Mouse (Mus musculus) CH12.LX (cell line): ENCODE data around the gene Rasgrp2. TPM values are rescaled to one million over a fixed set of nuclear protein-coding genes. Genes with fewer than 3 reads are reported as not detected.

Source experiments
- DNase-seq: peaks from one replicate; pipeline ENCODE4 v3.0.0-alpha.2; 2013; ENCODE audit errors: extremely low read depth
- H3K27ac ChIP-seq: 2 replicates; pipeline ENCODE4 v1.5.1; 2012; ENCODE audit warnings: low read depth, mild to moderate bottlenecking, control low read depth, moderate library complexity; ENCODE audit not compliant: insufficient read depth
- H3K27me3 ChIP-seq: replicated peaks from 2 replicates; pipeline ENCODE3; 2012; ENCODE audit warnings: inconsistent platforms
- H3K36me3 ChIP-seq, 2 experiments: replicated peaks in 1 of 2; 2 replicates each; pipeline versions ENCODE3 to v1.6.1; 2012; ENCODE audit warnings: inconsistent platforms in 1 of 2, low read length in 1 of 2, mild to moderate bottlenecking in 1 of 2, mixed read lengths in 1 of 2, moderate library complexity in 1 of 2; ENCODE audit not compliant: control insufficient read depth in 1 of 2, insufficient read depth in 1 of 2
- H3K4me1 ChIP-seq, 2 experiments: 2 replicates each; pipeline ENCODE4 v1.6.1; 2012; ENCODE audit warnings: inconsistent platforms in 1 of 2, moderate library complexity in 1 of 2; ENCODE audit not compliant: insufficient read depth in 2 of 2, control insufficient read depth in 1 of 2
- H3K4me2 ChIP-seq: 2 replicates; pipeline ENCODE4 v1.6.1; 2012; ENCODE audit warnings: low read depth, mild to moderate bottlenecking, control low read depth; ENCODE audit not compliant: poor library complexity, insufficient read depth, severe bottlenecking
- H3K4me3 ChIP-seq, 3 experiments: fragments of 150-350 bp in 1 of 3; sonication (generic) in 1 of 3; replicated peaks in 1 of 3; 2 replicates each; pipeline versions ENCODE3 to v1.5.1; 2011 to 2012; ENCODE audit warnings: low read depth in 2 of 3, low read length in 2 of 3, mild to moderate bottlenecking in 2 of 3, moderate library complexity in 2 of 3, control low read depth in 1 of 3, improper control_type of control experiment in 1 of 3, inconsistent platforms in 1 of 3, mixed read lengths in 1 of 3; ENCODE audit not compliant: poor library complexity in 1 of 3
- H3K79me2 ChIP-seq: replicated peaks from 2 replicates; pipeline ENCODE4 v1.6.1; 2012; ENCODE audit warnings: mild to moderate bottlenecking, moderate library complexity; ENCODE audit not compliant: control insufficient read depth, poor library complexity, insufficient read depth, severe bottlenecking; ENCODE audit errors: extremely low read depth
- H3K9ac ChIP-seq: 2 replicates; pipeline ENCODE4 v1.6.1; 2012; ENCODE audit warnings: low read depth, mild to moderate bottlenecking, control low read depth, moderate library complexity; ENCODE audit not compliant: insufficient read depth
- H3K9me3 ChIP-seq: replicated peaks from 2 replicates; pipeline ENCODE3; 2012; ENCODE audit warnings: low read length, inconsistent platforms, mixed read lengths
- BHLHE40 ChIP-seq: IDR thresholded peaks from 2 replicates; pipeline ENCODE4 v1.6.1; 2011; ENCODE audit warnings: mild to moderate bottlenecking, low read depth, low read length, improper control_type of control experiment
- CTCF ChIP-seq, 2 experiments: IDR thresholded peaks in 1 of 2; conservative IDR thresholded peaks in 1 of 2; 2 replicates each; pipeline ENCODE4 v1.5.1; 2011 to 2012; ENCODE audit warnings: low read depth in 2 of 2, low read length in 2 of 2, improper control_type of control experiment in 1 of 2, inconsistent platforms in 1 of 2, mild to moderate bottlenecking in 1 of 2, moderate library complexity in 1 of 2
- EP300 ChIP-seq: IDR thresholded peaks from 2 replicates; pipeline ENCODE4 v1.6.1; 2011; ENCODE audit warnings: low read length, improper control_type of control experiment
- GABPA ChIP-seq: IDR thresholded peaks from 2 replicates; pipeline ENCODE4 v1.6.1; 2012; ENCODE audit warnings: low read depth, low read length, improper control_type of control experiment, inconsistent platforms; ENCODE audit not compliant: insufficient replicate concordance
- IRF4 ChIP-seq: IDR thresholded peaks from 2 replicates; pipeline ENCODE4 v1.6.1; 2014; ENCODE audit warnings: low read depth, mild to moderate bottlenecking, inconsistent platforms, low read length, improper control_type of control experiment
- JUN ChIP-seq: IDR thresholded peaks from 2 replicates; pipeline ENCODE4 v1.6.1; 2011; ENCODE audit warnings: low read depth, mild to moderate bottlenecking, low read length, improper control_type of control experiment, moderate library complexity; ENCODE audit not compliant: insufficient read depth
- JUND ChIP-seq: conservative IDR thresholded peaks from 2 replicates; pipeline ENCODE4 v1.6.1; 2011; ENCODE audit warnings: low read depth, low read length, improper control_type of control experiment
- KAT2A ChIP-seq: IDR thresholded peaks from 2 replicates; pipeline ENCODE4 v1.6.1; 2012; ENCODE audit warnings: low read length, improper control_type of control experiment, inconsistent platforms; ENCODE audit not compliant: insufficient replicate concordance
- MAX ChIP-seq: IDR thresholded peaks from 2 replicates; pipeline ENCODE4 v1.6.1; 2011; ENCODE audit warnings: low read length, improper control_type of control experiment
- MEF2A ChIP-seq: IDR thresholded peaks from 2 replicates; pipeline ENCODE4 v1.6.1; 2014; ENCODE audit warnings: low read depth, mild to moderate bottlenecking, inconsistent platforms, low read length, improper control_type of control experiment, borderline replicate concordance
- NELFE ChIP-seq: IDR thresholded peaks from 2 replicates; pipeline ENCODE4 v1.6.1; 2011; ENCODE audit warnings: low read depth, low read length, improper control_type of control experiment
- PAX5 ChIP-seq: IDR thresholded peaks from 2 replicates; pipeline ENCODE4 v1.6.1; 2012; ENCODE audit warnings: low read length, inconsistent platforms, mixed read lengths
- POLR2A ChIP-seq: IDR thresholded peaks from 2 replicates; pipeline ENCODE4 v1.6.1; 2011; ENCODE audit warnings: low read depth, mild to moderate bottlenecking, improper control_type of control experiment, low read length
- RAD21 ChIP-seq: IDR thresholded peaks from 2 replicates; pipeline ENCODE4 v1.6.1; 2011; ENCODE audit warnings: low read depth, mild to moderate bottlenecking, low read length, improper control_type of control experiment, moderate library complexity
- SIN3A ChIP-seq: IDR thresholded peaks from 2 replicates; pipeline ENCODE4 v1.6.1; 2012; ENCODE audit warnings: low read length, improper control_type of control experiment, inconsistent platforms
- TBP ChIP-seq: conservative IDR thresholded peaks from 2 replicates; pipeline ENCODE4 v1.6.1; 2011; ENCODE audit warnings: low read depth, low read length, improper control_type of control experiment
- TCF12 ChIP-seq: IDR thresholded peaks from 2 replicates; pipeline ENCODE4 v1.6.1; 2014; ENCODE audit warnings: low read depth, mild to moderate bottlenecking, inconsistent platforms, low read length, improper control_type of control experiment
- ZKSCAN1 ChIP-seq: IDR thresholded peaks from 2 replicates; pipeline ENCODE4 v1.6.1; 2012; ENCODE audit warnings: low read depth, inconsistent platforms, low read length, improper control_type of control experiment, borderline replicate concordance
- ZNF384 ChIP-seq: IDR thresholded peaks from 2 replicates; pipeline ENCODE4 v1.6.1; 2012; ENCODE audit warnings: low read depth, low read length, improper control_type of control experiment, inconsistent platforms
- dilution Hi-C: fragments of 300-500 bp; cut with MboI; formaldehyde crosslinking; loops from 2 replicates; pipeline ENCODE4 v1.14.3; 2020; ENCODE audit warnings: low sequenced_read_pairs; ENCODE audit not compliant: extremely low pct_unique_long_range_greater_than_20kb, extremely low pct_ligation_motif_present
- in situ Hi-C: fragments of 300-500 bp; cut with MboI; formaldehyde crosslinking; loops from 3 replicates; pipeline ENCODE4 v1.14.3; 2019; ENCODE audit warnings: low sequenced_read_pairs, low pct_ligation_motif_present, low pct_unique_long_range_greater_than_20kb, mixed read lengths
- polyA plus RNA-seq: library from polyadenylated mRNA; unstranded; fragments of >175 nt; gene quantifications from 2 replicates; pipeline ENCODE4 v1.2.1, GENCODE M21; 2012; ENCODE audit warnings: low read depth; ENCODE audit not compliant: insufficient read length
- total RNA-seq, 2 experiments: library from RNA; depleted of rRNA; stranded (reverse); fragments of 300-350 nt in 1 of 2; fragments of >200 nt in 1 of 2; gene quantifications; 2 replicates each; pipeline ENCODE4 v1.2.3; 2012 to 2014

Rasgrp2 gene
- total and polyA plus RNA-seq, 3 experiments = 9.3 to 26.0 (median 16.9) TPM

DNA sequence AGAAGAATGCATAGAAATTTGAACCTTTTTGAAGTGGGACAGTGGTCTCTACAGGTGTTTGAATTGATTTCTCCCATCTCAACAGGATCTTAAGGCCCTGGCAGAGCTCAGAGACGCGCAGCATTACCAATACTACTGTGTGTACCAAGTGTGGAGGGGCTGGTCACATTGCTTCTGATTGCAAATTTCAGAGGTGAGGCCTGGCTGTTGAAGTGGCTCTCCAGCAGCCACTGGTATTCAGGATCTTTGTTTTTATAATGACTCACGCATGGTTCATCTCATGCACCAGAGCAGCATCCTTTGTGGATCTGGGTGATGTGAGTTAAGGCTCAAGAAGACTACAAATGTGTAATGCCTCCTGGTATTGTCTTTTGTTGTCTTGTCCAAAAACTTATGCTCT is 26.7 kb upstream of the Rasgrp2 start:
- peaks cover 4 to 71% of the 10 kb centered on the region in 2 experiments; a peak in 3 of 4 replicates for H3K4me1 ChIP-seq
- in situ Hi-C loops = no loop called here

DNA sequence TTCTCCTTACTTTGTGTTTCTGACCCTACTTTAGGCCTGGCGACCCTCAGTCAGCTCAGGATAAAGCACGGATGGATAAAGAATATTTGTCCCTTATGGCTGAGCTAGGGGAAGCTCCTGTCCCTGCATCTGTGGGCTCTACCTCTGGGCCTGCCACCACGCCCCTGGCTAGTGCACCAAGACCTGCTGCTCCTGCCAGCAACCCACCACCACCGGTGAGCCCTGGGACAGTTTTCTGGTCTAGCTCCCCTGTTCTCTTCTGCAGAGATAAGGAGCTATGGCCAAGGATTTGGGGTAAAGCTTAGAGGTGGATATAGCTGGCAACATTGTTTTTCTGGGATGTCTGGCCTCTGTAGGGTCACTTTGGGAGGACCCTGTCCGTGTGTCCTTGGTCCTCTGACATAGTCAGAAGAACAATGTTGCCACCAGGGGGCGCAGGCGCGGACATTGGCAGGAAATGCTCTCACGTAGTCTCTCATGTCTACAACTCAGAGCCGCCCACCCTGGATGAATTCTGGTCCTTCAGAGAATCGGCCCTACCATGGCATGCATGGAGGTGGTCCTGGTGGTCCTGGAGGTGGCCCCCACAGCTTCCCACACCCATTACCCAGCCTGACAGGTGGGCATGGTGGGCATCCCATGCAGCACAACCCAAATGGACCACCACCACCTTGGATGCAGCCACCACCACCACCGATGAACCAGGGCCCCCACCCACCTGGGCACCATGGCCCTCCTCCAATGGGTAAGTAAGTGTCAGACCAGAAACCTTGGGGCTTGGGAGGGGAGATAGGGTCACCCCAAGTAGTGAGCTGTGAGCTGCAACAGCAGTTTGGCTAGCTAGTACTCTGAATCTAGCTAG is 25.4 kb upstream of the Rasgrp2 start:
- Histone ChIP-seq H3K4me1 (peaks cover 4 to 70% of the 10 kb centered on the region in 2 experiments; a peak in 3 of 4 replicates), H3K27ac (0 out of 2 replicates have a peak overlapping the region, but pooled peaks have one; percentile 25), H3K4me3 (no peak overlapping the region), H3K27me3 (no peaks in the 10 kb centered on the region), H3K9me3 (no peaks in the 10 kb centered on the region), H3K9ac (no peak overlapping the region), H3K79me2 (peaks cover 26% of the 10 kb centered on the region), H3K4me2 (no peak overlapping the region), H3K36me3 (peaks cover 90 to 98% of the 10 kb centered on the region in 2 experiments)
- TF ChIP-seq CTCF (conservative IDR thresholded peaks at IDR 0.05 in 1 of 2, IDR thresholded peaks at IDR 0.05 in 1 of 2; ENCODE audit: low read depth in 2 of 2, low read length in 2 of 2) (peak; percentile 59 to 63; a peak in 3 of 4 replicates), SIN3A (no peak), JUND (no peak)
- dilution Hi-C loops = no loop called here
- in situ Hi-C loops = no loop called here
- DNase-seq = peak; percentile 70

More for the DNA sequence above, 26.7 kb upstream of the Rasgrp2 start:
- H3K79me2 ChIP-seq = peaks cover 39% of the 10 kb centered on the region
- no peak overlapping the region for H3K27ac ChIP-seq
- H3K9me3 ChIP-seq = no peaks in the 10 kb centered on the region
- dilution Hi-C loops = no loop called here
- H3K27me3 ChIP-seq = no peaks in the 10 kb centered on the region
- H3K36me3 ChIP-seq = peaks cover 89 to 98% of the 10 kb centered on the region in 2 experiments
- H3K9ac ChIP-seq = no peak overlapping the region
- no peak for TF ChIP-seq EP300
- no peak for TF ChIP-seq PAX5
- TF ChIP-seq POLR2A = 0 out of 2 replicates have a peak, but pooled peaks have one; percentile 0
- no peak overlapping the region for H3K4me3 ChIP-seq
- H3K4me2 ChIP-seq = no peak overlapping the region
- DNase-seq = no peak

DNA sequence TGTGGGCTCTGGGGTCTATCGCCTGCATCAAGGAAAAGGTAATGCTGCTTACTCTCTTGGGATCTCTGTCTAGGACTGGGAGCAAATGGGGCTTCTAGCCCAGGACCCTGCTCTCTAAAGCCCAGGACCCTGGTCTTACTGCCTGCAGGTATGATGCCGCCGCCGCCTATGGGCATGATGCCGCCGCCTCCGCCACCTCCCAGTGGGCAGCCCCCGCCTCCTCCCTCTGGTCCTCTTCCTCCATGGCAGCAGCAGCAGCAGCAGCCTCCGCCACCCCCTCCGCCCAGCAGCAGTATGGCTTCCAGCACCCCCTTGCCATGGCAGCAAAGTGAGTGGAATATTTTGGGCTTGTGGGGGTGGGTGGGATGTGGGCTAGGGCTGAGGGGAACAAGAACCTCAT is 24.6 kb upstream of the Rasgrp2 start:
- dilution Hi-C loops = no loop called here
- peaks cover 90 to 98% of the 10 kb centered on the region in 2 experiments for H3K36me3 ChIP-seq
- H3K9me3 ChIP-seq = no peaks in the 10 kb centered on the region
- H3K79me2 ChIP-seq = peaks cover 19% of the 10 kb centered on the region
- H3K9ac ChIP-seq = no peak overlapping the region
- H3K27me3 ChIP-seq = no peaks in the 10 kb centered on the region
- peaks cover 4 to 63% of the 10 kb centered on the region in 2 experiments; a peak in 3 of 4 replicates for H3K4me1 ChIP-seq
- TF ChIP-seq TBP = no peak
- no peak for TF ChIP-seq GABPA
- TF ChIP-seq MAX = no peak
- TF ChIP-seq EP300 = no peak
- no peak for TF ChIP-seq ZKSCAN1
- no peak for TF ChIP-seq KAT2A
- TF ChIP-seq POLR2A = no peak
- TF ChIP-seq NELFE = no peak
- TF ChIP-seq PAX5 = no peak
- no peak for TF ChIP-seq IRF4
- no peak for TF ChIP-seq MEF2A
- TF ChIP-seq RAD21 = no peak
- no peak for TF ChIP-seq ZNF384
- TF ChIP-seq BHLHE40 = no peak
- no peak for TF ChIP-seq SIN3A
- TF ChIP-seq TCF12 = no peak
- TF ChIP-seq JUN = no peak
- in situ Hi-C loops = no loop called here
- H3K4me2 ChIP-seq = no peak overlapping the region
- DNase-seq = no peak
- no peak overlapping the region for H3K27ac ChIP-seq
- no peak overlapping the region for H3K4me3 ChIP-seq
